Comparison of ENCODE assay signal across 8 mouse cellular contexts in the genomic region with DNA sequence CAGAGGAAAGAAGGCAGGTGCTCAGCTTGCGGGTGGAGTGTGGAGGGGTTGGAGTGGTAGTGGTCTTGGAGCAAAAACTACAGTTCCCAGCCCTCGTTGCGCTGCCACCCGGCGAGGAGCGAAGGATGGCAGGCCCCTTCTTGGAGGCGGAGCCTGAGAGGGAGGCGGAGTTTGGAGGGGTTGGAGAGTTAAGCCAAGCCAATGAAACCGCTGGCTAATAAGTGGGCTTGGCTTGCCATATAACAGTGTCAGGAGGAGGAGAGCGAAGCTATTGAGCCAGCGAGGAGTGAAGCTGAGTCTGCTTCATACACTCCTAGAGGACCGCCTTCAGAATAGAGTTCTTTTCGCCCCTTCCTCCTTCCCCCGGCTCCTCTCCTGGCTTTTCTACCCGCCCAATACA. TPM values are rescaled to one million over a fixed set of nuclear protein-coding genes. Genes with fewer than 3 reads are reported as not detected.
DNase-seq lines count a peak whose midpoint lies in the region; ATAC-seq and TF ChIP-seq lines count a peak whose summit lies in the region.

A gene (plus strand): TSS at position 271 of the 400 bp plus-strand sequence.

- no peak within 1 kb of the TSS for H3K9ac ChIP-seq in CH12.LX (ENCODE audit: insufficient read depth, low read depth)
- H3K9ac ChIP-seq in forebrain, embryonic 13.5 days = peak within 1 kb of the TSS; percentile 73
- H3K9ac ChIP-seq in heart, embryonic 15.5 days = peak within 1 kb of the TSS; percentile 52
- H3K9ac ChIP-seq in midbrain, postnatal 0 days (replicated peaks; ENCODE audit: low read length, poor library complexity, severe bottlenecking) = peak within 1 kb of the TSS; percentile 79

- H3K4me2 ChIP-seq in CH12.LX (ENCODE audit: insufficient read depth, low read depth, poor library complexity, severe bottlenecking) = peak within 1 kb of the TSS; percentile 7; the same call in 1 of the 2 replicates
- peak within 1 kb of the TSS; percentile 97 for H3K4me2 ChIP-seq in forebrain, embryonic 13.5 days
- peak within 1 kb of the TSS; percentile 91 for H3K4me2 ChIP-seq in heart, embryonic 15.5 days
- H3K4me2 ChIP-seq in midbrain, postnatal 0 days (ENCODE audit: low read depth, low read length, poor library complexity, severe bottlenecking) = peak within 1 kb of the TSS; percentile 95

- H3K79me2 ChIP-seq in CH12.LX (replicated peaks; ENCODE audit: control insufficient read depth, extremely low read depth, insufficient read depth, poor library complexity, severe bottlenecking) = no peaks in the 10 kb centered on the region

- no peak for TF ChIP-seq CTCF in CH12.LX (conservative IDR thresholded peaks at IDR 0.05 in 1 of 2, IDR thresholded peaks at IDR 0.05 in 1 of 2; ENCODE audit: low read depth in 2 of 2, low read length in 2 of 2)
- peak; percentile 13; the same call in 1 of the 2 replicates for TF ChIP-seq CTCF in midbrain, postnatal 0 days (IDR thresholded peaks at IDR 0.05)

- peaks cover 21% of the 10 kb centered on the region for H3K9me3 ChIP-seq in CH12.LX (replicated peaks; ENCODE audit: low read length)
- H3K9me3 ChIP-seq in forebrain, embryonic 13.5 days (replicated peaks) = peaks cover 9% of the 10 kb centered on the region; the same call in 1 of the 2 replicates
- no peaks in the 10 kb centered on the region; the same call in 1 of the 2 replicates for H3K9me3 ChIP-seq in heart, embryonic 15.5 days (replicated peaks)
- H3K9me3 ChIP-seq in midbrain, postnatal 0 days (ENCODE audit: low read length) = no peaks in the 10 kb centered on the region

- in situ Hi-C loops in CH12.LX (cut with MboI; ENCODE audit: low pct_ligation_motif_present, low pct_unique_long_range_greater_than_20kb, low sequenced_read_pairs) = loop anchor here (10.0 kb wide), 1 partner anchor 165 kb away; no protein-coding TSS in a partner anchor

- H3K4me3 ChIP-seq in CH12.LX (replicated peaks in 1 of 3; ENCODE audit: low read depth in 2 of 3, low read length in 2 of 3, poor library complexity in 1 of 3) = no peak within 1 kb of the TSS
- peak within 1 kb of the TSS; percentile 45 for H3K4me3 ChIP-seq in forebrain, embryonic 13.5 days
- peak within 1 kb of the TSS; percentile 49 for H3K4me3 ChIP-seq in heart, embryonic 15.5 days
- peak within 1 kb of the TSS; percentile 67 for H3K4me3 ChIP-seq in midbrain, postnatal 0 days (ENCODE audit: low read depth, low read length)

- TF ChIP-seq POLR2A in CH12.LX (IDR thresholded peaks at IDR 0.05; ENCODE audit: low read depth, low read length) = no peak

- DNase-seq in CH12.LX (ENCODE audit: extremely low read depth) = peak; percentile 19
- DNase-seq in c-Kit-positive CD71-positive TER-119-positive erythroid progenitor cells, embryonic 14.5 days (ENCODE audit: low spot score) = peak; percentile 38
- peak; percentile 93 for DNase-seq in kidney, postnatal 10 days
- peak; percentile 79 for DNase-seq in liver
- DNase-seq in midbrain, postnatal 0 days (ENCODE audit: low spot score) = peak; percentile 98
- peak; percentile 33 for DNase-seq in splenic B cell, adult 2 months (ENCODE audit: low read depth, low spot score)

- dilution Hi-C loops in CH12.LX (cut with MboI; ENCODE audit: extremely low pct_ligation_motif_present, extremely low pct_unique_long_range_greater_than_20kb, low sequenced_read_pairs) = no loop called here

- peak; percentile 96 for ATAC-seq in forebrain, embryonic 13.5 days
- peak; percentile 83 for ATAC-seq in heart, embryonic 15.5 days (replicated peaks; ENCODE audit: insufficient number of reproducible peaks, insufficient read depth, low FRiP score, low read depth)
- ATAC-seq in midbrain, postnatal 0 days (ENCODE audit: low FRiP score) = peak; percentile 94

- H3K36me3 ChIP-seq in CH12.LX (replicated peaks in 1 of 2; ENCODE audit: control insufficient read depth in 1 of 2, insufficient read depth in 1 of 2, low read length in 1 of 2) = no peaks in the 10 kb centered on the region
- no peaks in the 10 kb centered on the region for H3K36me3 ChIP-seq in forebrain, embryonic 13.5 days (ENCODE audit: poor library complexity, severe bottlenecking)
- H3K36me3 ChIP-seq in heart, embryonic 15.5 days = no peaks in the 10 kb centered on the region
- no peaks in the 10 kb centered on the region for H3K36me3 ChIP-seq in midbrain, postnatal 0 days (ENCODE audit: insufficient read depth, low read length)
- H3K36me3 ChIP-seq in splenic B cell, adult 2 months (ENCODE audit: control insufficient read depth, insufficient read depth, low read length, poor library complexity, severe bottlenecking) = no peaks in the 10 kb centered on the region

- TF ChIP-seq EP300 in CH12.LX (IDR thresholded peaks at IDR 0.05; ENCODE audit: low read length) = no peak

- 0% methylated on average over 14 of the region's 15 CpGs for WGBS in forebrain, embryonic 13.5 days
- WGBS in heart, embryonic 15.5 days = 2% methylated on average over 15 of the region's 15 CpGs
- WGBS in midbrain, postnatal 0 days = under 1% methylated on average over 14 of the region's 15 CpGs

- H3K27ac ChIP-seq in CH12.LX (ENCODE audit: insufficient read depth, low read depth) = no peak within 1 kb of the TSS
- peak within 1 kb of the TSS; percentile 36; the same call in 1 of the 2 replicates for H3K27ac ChIP-seq in forebrain, embryonic 13.5 days
- H3K27ac ChIP-seq in heart, embryonic 15.5 days = no peak within 1 kb of the TSS
- peak within 1 kb of the TSS; percentile 49 for H3K27ac ChIP-seq in midbrain, postnatal 0 days (ENCODE audit: low read depth, low read length)

- H3K4me1 ChIP-seq in CH12.LX (ENCODE audit: control insufficient read depth in 1 of 2, insufficient read depth in 2 of 2) = peaks cover 2 to 4% of the 10 kb centered on the region in 2 experiments; a peak in 2 of 4 replicates
- H3K4me1 ChIP-seq in forebrain, embryonic 13.5 days = peaks cover 49% of the 10 kb centered on the region
- peaks cover 34% of the 10 kb centered on the region for H3K4me1 ChIP-seq in heart, embryonic 15.5 days (replicated peaks)
- 0 out of 2 replicates have a peak, but pooled peaks cover 2% of the 10 kb centered on the region for H3K4me1 ChIP-seq in midbrain, postnatal 0 days (ENCODE audit: insufficient read depth, low read length)

- H3K27me3 ChIP-seq in CH12.LX (replicated peaks) = peaks cover 30% of the 10 kb centered on the region
- H3K27me3 ChIP-seq in forebrain, embryonic 13.5 days = 0 out of 2 replicates have a peak, but pooled peaks cover 3% of the 10 kb centered on the region
- H3K27me3 ChIP-seq in heart, embryonic 15.5 days = peaks cover 41% of the 10 kb centered on the region
- H3K27me3 ChIP-seq in midbrain, postnatal 0 days (ENCODE audit: insufficient read depth, low read length) = no peaks in the 10 kb centered on the region
- no peaks in the 10 kb centered on the region for H3K27me3 ChIP-seq in splenic B cell, adult 2 months (ENCODE audit: control insufficient read depth, insufficient read depth, low read length, poor library complexity, severe bottlenecking)

- no peak for TF ChIP-seq RAD21 in CH12.LX (IDR thresholded peaks at IDR 0.05; ENCODE audit: low read depth, low read length)

TF ChIP-seq in CH12.LX, 34 proteins besides CTCF, POLR2A, EP300 and RAD21:
- TF ChIP-seq ZKSCAN1 (IDR thresholded peaks at IDR 0.05; ENCODE audit: borderline replicate concordance, low read depth, low read length) = no peak
- no peak for TF ChIP-seq MAFK (IDR thresholded peaks at IDR 0.05; ENCODE audit: insufficient replicate concordance, low read length)
- TF ChIP-seq MAZ (IDR thresholded peaks at IDR 0.05; ENCODE audit: low read depth, low read length) = no peak
- TF ChIP-seq GABPA (IDR thresholded peaks at IDR 0.05; ENCODE audit: insufficient replicate concordance, low read depth, low read length) = no peak
- TF ChIP-seq ZMIZ1 (IDR thresholded peaks at IDR 0.05; ENCODE audit: low read depth, low read length) = no peak
- peak; percentile 64 for TF ChIP-seq HCFC1 (IDR thresholded peaks at IDR 0.05; ENCODE audit: low read depth, low read length)
- TF ChIP-seq JUN (IDR thresholded peaks at IDR 0.05; ENCODE audit: insufficient read depth, low read depth, low read length) = no peak
TF ChIP-seq in CH12.LX: peak in this region for 1.

RNA-seq across cellular contexts. Expression of the gene that starts here (rescaled TPM):
- total RNA-seq in CH12.LX (2012; rRNA removed) = not detected in 2 replicates
- not detected in 2 replicates for total RNA-seq in CH12.LX (2014; rRNA removed)
- 0.06 TPM in 1 of 2 replicates, not detected in the other for polyA plus RNA-seq in CH12.LX (2012; ENCODE audit: insufficient read length, low read depth)
- polyA plus RNA-seq in forebrain, embryonic 13.5 days (2015; fragmentation: Nextera tagmentation; extraction: Ambion mirVana) = 3.5 and 4.3 TPM in 2 replicates
- 2.6 and 4.7 TPM in 2 replicates for polyA plus RNA-seq in heart, embryonic 15.5 days (2015; fragmentation: Nextera tagmentation; extraction: Ambion mirVana)
- 21.4 and 23.3 TPM in 2 replicates for total RNA-seq in midbrain, postnatal 0 days (2014; rRNA removed)
- polyA plus RNA-seq in midbrain, postnatal 0 days (2015; fragmentation: Nextera tagmentation; extraction: Ambion mirVana) = 5.9 and 7.3 TPM in 2 replicates

Comparison
In these comparisons a context has a peak if more than half of its experiments do, and no peak if none do; other contexts are left out.
1. RNA of the gene that starts here (total RNA-seq): 21.4 to 23.3 TPM in midbrain, postnatal 0 days; not detected in CH12.LX; every median in the first group is over 10 times any median in the second.
2. Peak in DNase-seq and H3K4me2 ChIP-seq in CH12.LX; RNA of the gene not detected or under 1 TPM.
3. DNase-seq: peak in every context shown above with its lines; median percentile 98 in midbrain, postnatal 0 days; 93 in kidney, postnatal 10 days; 79 in liver; 38 in c-Kit-positive CD71-positive TER-119-positive erythroid progenitor cells, embryonic 14.5 days; 33 in splenic B cell, adult 2 months; 19 in CH12.LX.
4. H3K27ac ChIP-seq: peak in forebrain, embryonic 13.5 days (single experiment) and midbrain, postnatal 0 days (single experiment); none in CH12.LX (single experiment) and heart, embryonic 15.5 days (single experiment).
5. H3K4me2 ChIP-seq: peak in every context shown above with its lines; median percentile 97 in forebrain, embryonic 13.5 days; 95 in midbrain, postnatal 0 days; 91 in heart, embryonic 15.5 days; 7 in CH12.LX.
6. H3K4me3 ChIP-seq: peak in forebrain, embryonic 13.5 days (single experiment), heart, embryonic 15.5 days (single experiment) and midbrain, postnatal 0 days (single experiment); none in CH12.LX (0 of 3).
7. Peak in every context shown above with its lines, with median percentiles within 50 percentile points of each other: ATAC-seq.